Mouse (Mus musculus): ENCODE measurements at regions not wholly inside any gene's neighbourhood (a gene's known extent, or its start where the extent isn't known, plus 50 kb on each side); places are given as distances from the start of the nearest gene placed in this dataset.

- H3K27me3 ChIP-seq (replicated peaks): no peaks in the 10 kb centered on the region
- H3K4me3 ChIP-seq (replicated peaks in 1 of 3; ENCODE audit: low read depth in 2 of 3, low read length in 2 of 3, poor library complexity in 1 of 3): no peak overlapping the region
- H3K4me2 ChIP-seq (ENCODE audit: insufficient read depth, low read depth, poor library complexity, severe bottlenecking): no peak overlapping the region
- no peak overlapping the region for H3K9ac ChIP-seq (ENCODE audit: insufficient read depth, low read depth)
- in situ Hi-C loops (cut with MboI; ENCODE audit: low pct_ligation_motif_present, low pct_unique_long_range_greater_than_20kb, low sequenced_read_pairs) (no loop called here), dilution Hi-C loops (cut with MboI; ENCODE audit: extremely low pct_ligation_motif_present, extremely low pct_unique_long_range_greater_than_20kb, low sequenced_read_pairs) (no loop called here)
- no peak for DNase-seq (ENCODE audit: extremely low read depth)
- H3K27ac ChIP-seq (ENCODE audit: insufficient read depth, low read depth): no peak overlapping the region
- H3K9me3 ChIP-seq (replicated peaks; ENCODE audit: low read length): peaks cover 41% of the 10 kb centered on the region
- TF ChIP-seq JUND (conservative IDR thresholded peaks at IDR 0.05; ENCODE audit: low read depth, low read length) (no peak), MAX (IDR thresholded peaks at IDR 0.05; ENCODE audit: low read length) (no peak)
- H3K36me3 ChIP-seq (replicated peaks in 1 of 2; ENCODE audit: control insufficient read depth in 1 of 2, insufficient read depth in 1 of 2, low read length in 1 of 2): no peaks in the 10 kb centered on the region
- H3K79me2 ChIP-seq (replicated peaks; ENCODE audit: control insufficient read depth, extremely low read depth, insufficient read depth, poor library complexity, severe bottlenecking): no peaks in the 10 kb centered on the region
- no peaks in the 10 kb centered on the region for H3K4me1 ChIP-seq (ENCODE audit: control insufficient read depth in 1 of 2, insufficient read depth in 2 of 2)
Observed at GRCm38 (mm10) chr15:90140966-90141365, 83.1 kb upstream of the Alg10b start.

GRCm38 (mm10) chr15:90148663-90149062 lies 75.4 kb upstream of the Alg10b start:
- in situ Hi-C loops (cut with MboI; ENCODE audit: low pct_ligation_motif_present, low pct_unique_long_range_greater_than_20kb, low sequenced_read_pairs): no loop called here

DNA sequence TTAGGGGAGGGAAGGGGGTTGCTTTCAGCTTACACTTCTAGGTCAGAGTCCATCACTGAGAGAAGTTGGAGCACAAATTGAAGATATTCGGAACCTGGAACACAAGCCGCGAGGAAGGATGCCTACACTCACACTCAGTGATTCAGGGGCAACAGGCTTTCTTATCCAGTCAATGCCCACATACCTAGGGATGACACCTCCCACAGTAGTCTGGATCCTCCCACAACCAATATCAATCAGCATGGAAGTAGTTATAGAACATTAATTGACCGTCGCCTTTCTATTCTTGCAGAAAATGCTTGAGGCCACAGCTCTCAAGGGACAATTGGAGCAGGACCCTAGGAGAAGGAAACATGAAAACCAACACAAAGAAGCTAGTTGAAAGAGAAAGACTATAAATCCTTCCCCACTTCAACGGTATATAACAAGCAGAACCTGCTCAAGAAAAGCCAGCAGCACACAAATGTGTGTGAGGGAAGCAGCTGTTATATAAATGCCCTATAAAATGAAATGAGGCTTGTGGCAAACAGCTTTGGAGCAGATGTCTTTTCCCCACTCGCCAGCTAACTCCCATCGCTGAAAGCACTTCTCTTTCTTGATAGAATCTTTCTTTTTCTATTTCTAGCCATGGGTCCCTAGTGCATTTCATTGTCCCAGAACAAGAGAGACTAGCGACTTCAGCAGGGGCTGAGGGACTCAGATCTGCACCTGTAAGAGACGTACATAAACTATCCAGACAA lies 70.1 kb upstream of the Alg10b start:
- Histone ChIP-seq H3K4me2 (ENCODE audit: insufficient read depth, low read depth, poor library complexity, severe bottlenecking) (no peak overlapping the region), H3K9me3 (replicated peaks; ENCODE audit: low read length) (peaks cover 39% of the 10 kb centered on the region), H3K4me3 (replicated peaks in 1 of 3; ENCODE audit: low read depth in 2 of 3, low read length in 2 of 3, poor library complexity in 1 of 3) (no peak overlapping the region), H3K4me1 (ENCODE audit: control insufficient read depth in 1 of 2, insufficient read depth in 2 of 2) (no peaks in the 10 kb centered on the region), H3K27ac (ENCODE audit: insufficient read depth, low read depth) (no peak overlapping the region), H3K27me3 (replicated peaks) (no peaks in the 10 kb centered on the region), H3K79me2 (replicated peaks; ENCODE audit: control insufficient read depth, extremely low read depth, insufficient read depth, poor library complexity, severe bottlenecking) (no peaks in the 10 kb centered on the region), H3K36me3 (replicated peaks in 1 of 2; ENCODE audit: control insufficient read depth in 1 of 2, insufficient read depth in 1 of 2, low read length in 1 of 2) (no peaks in the 10 kb centered on the region), H3K9ac (ENCODE audit: insufficient read depth, low read depth) (no peak overlapping the region)
- dilution Hi-C loops (cut with MboI; ENCODE audit: extremely low pct_ligation_motif_present, extremely low pct_unique_long_range_greater_than_20kb, low sequenced_read_pairs): no loop called here
- no peak for DNase-seq (ENCODE audit: extremely low read depth)
- in situ Hi-C loops (cut with MboI; ENCODE audit: low pct_ligation_motif_present, low pct_unique_long_range_greater_than_20kb, low sequenced_read_pairs): no loop called here
- TF ChIP-seq JUND (conservative IDR thresholded peaks at IDR 0.05; ENCODE audit: low read depth, low read length): no peak
- no peak for TF ChIP-seq BHLHE40 (IDR thresholded peaks at IDR 0.05; ENCODE audit: low read depth, low read length)
- no peak for TF ChIP-seq MAX (IDR thresholded peaks at IDR 0.05; ENCODE audit: low read length)
- no peak for TF ChIP-seq ZC3H11A (IDR thresholded peaks at IDR 0.05; ENCODE audit: low read depth, low read length)
- no peak for TF ChIP-seq GABPA (IDR thresholded peaks at IDR 0.05; ENCODE audit: insufficient replicate concordance, low read depth, low read length)
- TF ChIP-seq ELF1 (IDR thresholded peaks at IDR 0.05; ENCODE audit: low read depth, low read length): no peak
- no peak for TF ChIP-seq MXI1 (IDR thresholded peaks at IDR 0.05; ENCODE audit: low read depth, low read length)
- TF ChIP-seq POLR2AphosphoS2 (IDR thresholded peaks at IDR 0.05; ENCODE audit: low read depth, low read length): no peak
- TF ChIP-seq IRF4 (IDR thresholded peaks at IDR 0.05; ENCODE audit: low read depth, low read length): no peak
- TF ChIP-seq TBP (conservative IDR thresholded peaks at IDR 0.05; ENCODE audit: low read depth, low read length): no peak
- TF ChIP-seq MEF2A (IDR thresholded peaks at IDR 0.05; ENCODE audit: borderline replicate concordance, low read depth, low read length): no peak
- TF ChIP-seq EP300 (IDR thresholded peaks at IDR 0.05; ENCODE audit: low read length): no peak

More at GRCm38 (mm10) chr15:90148663-90149062, 75.4 kb upstream of the Alg10b start:
- DNase-seq (ENCODE audit: extremely low read depth): no peak
- H3K27me3 ChIP-seq (replicated peaks): no peaks in the 10 kb centered on the region
- H3K36me3 ChIP-seq (replicated peaks in 1 of 2; ENCODE audit: control insufficient read depth in 1 of 2, insufficient read depth in 1 of 2, low read length in 1 of 2): no peaks in the 10 kb centered on the region
- H3K9me3 ChIP-seq (replicated peaks; ENCODE audit: low read length): peaks cover 37% of the 10 kb centered on the region
- dilution Hi-C loops (cut with MboI; ENCODE audit: extremely low pct_ligation_motif_present, extremely low pct_unique_long_range_greater_than_20kb, low sequenced_read_pairs): no loop called here
- TF ChIP-seq JUN (IDR thresholded peaks at IDR 0.05; ENCODE audit: insufficient read depth, low read depth, low read length): no peak
- no peak for TF ChIP-seq ELF1 (IDR thresholded peaks at IDR 0.05; ENCODE audit: low read depth, low read length)
- TF ChIP-seq CTCF (conservative IDR thresholded peaks at IDR 0.05 in 1 of 2, IDR thresholded peaks at IDR 0.05 in 1 of 2; ENCODE audit: low read depth in 2 of 2, low read length in 2 of 2): no peak
- no peak for TF ChIP-seq POLR2A (IDR thresholded peaks at IDR 0.05; ENCODE audit: low read depth, low read length)
- no peak for TF ChIP-seq MEF2A (IDR thresholded peaks at IDR 0.05; ENCODE audit: borderline replicate concordance, low read depth, low read length)
- TF ChIP-seq BHLHE40 (IDR thresholded peaks at IDR 0.05; ENCODE audit: low read depth, low read length): no peak
- no peak for TF ChIP-seq POLR2AphosphoS2 (IDR thresholded peaks at IDR 0.05; ENCODE audit: low read depth, low read length)
- H3K9ac ChIP-seq (ENCODE audit: insufficient read depth, low read depth): no peak overlapping the region
- H3K4me1 ChIP-seq (ENCODE audit: control insufficient read depth in 1 of 2, insufficient read depth in 2 of 2): no peaks in the 10 kb centered on the region
- H3K4me2 ChIP-seq (ENCODE audit: insufficient read depth, low read depth, poor library complexity, severe bottlenecking): no peak overlapping the region
- no peak overlapping the region for H3K4me3 ChIP-seq (replicated peaks in 1 of 3; ENCODE audit: low read depth in 2 of 3, low read length in 2 of 3, poor library complexity in 1 of 3)
- no peak overlapping the region for H3K27ac ChIP-seq (ENCODE audit: insufficient read depth, low read depth)
- H3K79me2 ChIP-seq (replicated peaks; ENCODE audit: control insufficient read depth, extremely low read depth, insufficient read depth, poor library complexity, severe bottlenecking): no peaks in the 10 kb centered on the region

Measured in CH12.LX (cell line).